Mouse (Mus musculus) cerebellum, adult 2 months (tissue): ENCODE results near the gene Mapre1. TPM values are rescaled to one million over a fixed set of nuclear protein-coding genes. Genes with fewer than 3 reads are reported as not detected.
"Not testable (repeated sequence)": the region's sequence is repeated elsewhere in the genome, so short reads cannot be mapped to it uniquely, and the experiment has no call there.

Source experiments
- DNase-seq, 2 experiments: peaks; one replicate each; pipeline ENCODE4 v3.0.0; 2021
- H3K27ac ChIP-seq: fragments of 200-500 bp; 2 replicates; pipeline ENCODE4 v1.5.1; 2012; ENCODE audit warnings: low read length, control low read depth, inconsistent platforms; ENCODE audit not compliant: insufficient read depth
- H3K27me3 ChIP-seq: fragments of 200-500 bp; 2 replicates; pipeline ENCODE4 v1.6.1; 2012; ENCODE audit warnings: inconsistent platforms, mild to moderate bottlenecking, low read length, moderate library complexity; ENCODE audit not compliant: control insufficient read depth, insufficient read depth
- H3K4me1 ChIP-seq: fragments of 200-500 bp; 2 replicates; pipeline ENCODE4 v1.6.1; 2011; ENCODE audit warnings: low read length; ENCODE audit not compliant: control insufficient read depth, insufficient read depth
- H3K4me3 ChIP-seq: fragments of 200-500 bp; replicated peaks from 2 replicates; pipeline ENCODE3; 2011; ENCODE audit warnings: mild to moderate bottlenecking, low read depth, low read length, control low read depth; ENCODE audit not compliant: insufficient read depth
- CTCF ChIP-seq: fragments of 200-500 bp; IDR thresholded peaks from 2 replicates; pipeline ENCODE4 v1.5.1; 2011; ENCODE audit warnings: low read depth, mild to moderate bottlenecking, control low read depth, low read length, moderate library complexity, borderline replicate concordance; ENCODE audit not compliant: insufficient read depth
- POLR2A ChIP-seq: fragments of 200-500 bp; IDR thresholded peaks from 2 replicates; pipeline ENCODE4 v1.6.1; 2011; ENCODE audit warnings: low read length, control low read depth, borderline replicate concordance; ENCODE audit not compliant: insufficient read depth
- WGBS: fragments of 180-500 bp; shearing (Covaris S2); methylation state at CpG from one replicate; pipeline ENCODE4 v1.1.7; 2018; 5-methylcytosine and 5-hydroxymethylcytosine counted together
- polyA plus RNA-seq: library from polyadenylated mRNA; depleted of rRNA; stranded (reverse); fragments of >200 nt; gene quantifications from 2 replicates; pipeline ENCODE4 v1.2.3, GENCODE M21; 2012; rRNA removed

The Mapre1 gene
- polyA plus RNA-seq, result 19.6 and 22.8 TPM in 2 replicates

DNA sequence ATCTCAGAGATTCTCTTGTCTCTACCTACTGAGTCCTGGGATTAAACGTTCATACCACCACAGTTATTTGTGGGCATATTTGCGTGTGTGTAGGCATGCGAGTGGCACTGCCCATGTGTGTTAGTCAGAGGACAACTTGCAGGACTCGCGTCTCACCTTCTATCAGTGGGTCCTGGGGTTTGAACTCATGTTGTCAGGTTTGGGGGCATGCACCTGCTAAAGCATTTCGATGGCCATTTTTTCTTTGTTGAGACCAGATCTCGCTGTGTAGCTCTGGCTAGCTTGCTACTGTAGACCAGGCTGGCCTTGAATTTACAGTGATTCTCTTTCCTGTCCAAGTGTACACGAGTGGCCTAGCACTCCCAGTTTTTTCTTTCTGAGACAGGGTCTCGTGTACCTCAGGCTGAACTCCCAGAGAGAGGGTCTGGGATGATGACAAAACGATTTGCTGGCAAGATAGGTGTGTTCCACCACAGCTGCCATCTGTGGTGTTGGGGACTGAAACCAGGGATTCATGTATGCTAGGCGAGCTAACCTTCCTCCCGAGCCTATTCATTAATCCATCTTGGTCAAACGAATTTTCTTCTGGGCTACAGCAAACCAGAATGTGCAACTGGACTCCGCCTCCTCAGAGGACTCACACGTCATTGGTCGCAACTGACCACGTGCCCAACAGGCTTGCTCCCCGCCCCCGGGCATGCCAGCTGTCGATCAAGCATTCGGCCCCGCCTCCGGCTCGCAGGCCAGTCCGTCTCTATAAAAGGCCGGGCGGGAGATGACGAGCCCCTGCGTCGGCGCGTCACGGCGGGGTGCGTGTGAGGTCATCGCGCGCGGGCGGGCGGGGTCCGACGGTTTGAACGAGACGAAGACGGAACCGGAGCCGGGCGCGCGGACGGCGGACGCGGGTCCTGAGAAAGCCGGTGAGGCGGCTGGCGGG lies at the start of gene Mapre1:
Gene Mapre1, plus strand, starts transcription at position 775 of the 937 bp plus-strand sequence.
- peaks cover 4% of the 10 kb centered on the region for H3K4me1 ChIP-seq
- H3K4me3 ChIP-seq, result peak within 1 kb of the TSS; percentile 87
- H3K27me3 ChIP-seq, result no peaks in the 10 kb centered on the region
- WGBS, result 10% methylated on average over 58 of the region's 58 CpGs
- DNase-seq, result peak; percentile 100
- H3K27ac ChIP-seq, result peak within 1 kb of the TSS; percentile 80
- TF ChIP-seq POLR2A (peak; percentile 92; the same call in 1 of the 2 replicates), CTCF (no peak)

- H3K4me1 ChIP-seq, H3K4me3 ChIP-seq, DNase-seq, H3K27me3 ChIP-seq, H3K27ac ChIP-seq: not testable (repeated sequence)
- WGBS, result 88% methylated on average over 7 of the region's 7 CpGs
These were observed 47.7 kb upstream of the Mapre1 start for GRCm38 (mm10) chr2:153693413-153693812.

GRCm38 (mm10) chr2:153694462-153695085 lies 46.5 kb upstream of the Mapre1 start:
- H3K4me3 ChIP-seq, result no peak overlapping the region
- H3K4me1 ChIP-seq, result no peaks in the 10 kb centered on the region
- 71% methylated on average over 19 of the region's 19 CpGs for WGBS
- no peaks in the 10 kb centered on the region for H3K27me3 ChIP-seq
- DNase-seq, result no peak
- no peak for TF ChIP-seq POLR2A
- TF ChIP-seq CTCF, result peak; percentile 42; the same call in 1 of the 2 replicates
- H3K27ac ChIP-seq, result no peak overlapping the region

GRCm38 (mm10) chr2:153696352-153696751 lies 44.7 kb upstream of the Mapre1 start, which contains the start of gene Dnmt3c:
Dnmt3c (plus strand) TSS chr2:153696652.
- Histone ChIP-seq H3K4me3 (no peak within 1 kb of the TSS), H3K27ac (no peak within 1 kb of the TSS), H3K4me1 (no peaks in the 10 kb centered on the region), H3K27me3 (no peaks in the 10 kb centered on the region)
- no peak for DNase-seq
- TF ChIP-seq CTCF, result no peak

DNA sequence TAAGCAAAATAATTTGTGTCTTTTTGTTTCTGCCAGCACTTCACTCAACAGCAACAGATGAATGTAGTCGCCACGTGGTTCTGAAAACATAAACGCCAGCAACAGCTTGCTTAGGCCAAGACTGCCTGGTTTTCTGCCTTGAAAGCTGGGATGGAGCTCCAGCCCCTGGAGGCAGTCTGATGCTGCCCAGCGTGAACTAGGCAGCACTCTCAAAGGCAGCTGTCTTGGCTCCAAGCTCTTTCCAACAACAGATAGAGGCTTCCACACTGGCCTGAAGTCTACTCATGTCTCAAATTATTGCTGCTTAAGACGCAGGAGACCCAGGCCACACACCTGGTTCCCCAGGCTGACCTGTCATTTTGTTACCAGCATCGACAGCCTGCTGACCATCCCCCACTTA lies 37.7 kb upstream of the Mapre1 start:
- whole genome bisulfite sequencing, result 16% methylated on average over 6 of the region's 6 CpGs

GRCm38 (mm10) chr2:153710701-153711330 lies 30.3 kb upstream of the Mapre1 start:
- WGBS, result 43% methylated on average over 8 of the region's 8 CpGs
- DNase-seq, result peak; percentile 10 to 25
- peak; percentile 67 for TF ChIP-seq CTCF
- TF ChIP-seq POLR2A, result no peak
- H3K4me1 ChIP-seq, result peaks cover 2% of the 10 kb centered on the region; the same call in 1 of the 2 replicates
- no peak overlapping the region for H3K27ac ChIP-seq
- no peaks in the 10 kb centered on the region for H3K27me3 ChIP-seq
- H3K4me3 ChIP-seq, result no peak overlapping the region

More for the DNA sequence above, 37.7 kb upstream of the Mapre1 start:
- no peak for DNase-seq
- no peak for TF ChIP-seq CTCF
- no peak for TF ChIP-seq POLR2A
- no peaks in the 10 kb centered on the region for H3K4me1 ChIP-seq
- no peaks in the 10 kb centered on the region for H3K27me3 ChIP-seq
- H3K4me3 ChIP-seq, result no peak overlapping the region
- no peak overlapping the region for H3K27ac ChIP-seq

- Histone ChIP-seq H3K4me3 (no peak overlapping the region), H3K27me3 (no peaks in the 10 kb centered on the region), H3K27ac (no peak overlapping the region), H3K4me1 (peaks cover 2% of the 10 kb centered on the region; the same call in 1 of the 2 replicates)
- DNase-seq, result peak in 1 of 2 experiments; percentile 25
- 62% methylated on average over 3 of the region's 3 CpGs for WGBS
- TF ChIP-seq CTCF (no peak), POLR2A (no peak)
These were observed 28.4 kb upstream of the Mapre1 start for GRCm38 (mm10) chr2:153712646-153713091.
